Mouse (Mus musculus) MN1 (cell line): ENCODE measurements around the gene Tmem52b.

Source experiments
- DNase-seq: peaks from one replicate; pipeline ENCODE4 v3.0.0-alpha.2; 2016; ENCODE audit warnings: low spot score

The Tmem52b gene

DNA sequence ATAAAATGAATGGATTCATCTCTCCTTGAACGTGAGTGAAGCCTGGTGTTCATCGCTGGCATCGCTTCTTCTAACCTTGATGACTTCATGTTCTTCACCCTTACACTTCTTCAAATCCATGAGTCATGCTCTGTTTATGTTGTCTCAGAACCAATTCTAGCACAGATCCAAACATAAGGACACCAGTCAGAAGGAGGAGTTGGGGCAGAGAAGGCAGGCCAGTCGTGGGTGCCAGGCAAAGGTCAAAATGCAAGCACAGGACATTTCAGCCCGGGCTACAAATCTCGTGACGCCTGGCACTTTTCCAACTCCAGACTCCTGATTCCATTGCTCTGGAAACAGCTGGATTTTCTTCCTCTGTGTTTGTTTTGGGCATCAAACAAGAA lies 20.2 kb downstream of the Tmem52b start:
- DNase-seq: peak; percentile 88

DNA sequence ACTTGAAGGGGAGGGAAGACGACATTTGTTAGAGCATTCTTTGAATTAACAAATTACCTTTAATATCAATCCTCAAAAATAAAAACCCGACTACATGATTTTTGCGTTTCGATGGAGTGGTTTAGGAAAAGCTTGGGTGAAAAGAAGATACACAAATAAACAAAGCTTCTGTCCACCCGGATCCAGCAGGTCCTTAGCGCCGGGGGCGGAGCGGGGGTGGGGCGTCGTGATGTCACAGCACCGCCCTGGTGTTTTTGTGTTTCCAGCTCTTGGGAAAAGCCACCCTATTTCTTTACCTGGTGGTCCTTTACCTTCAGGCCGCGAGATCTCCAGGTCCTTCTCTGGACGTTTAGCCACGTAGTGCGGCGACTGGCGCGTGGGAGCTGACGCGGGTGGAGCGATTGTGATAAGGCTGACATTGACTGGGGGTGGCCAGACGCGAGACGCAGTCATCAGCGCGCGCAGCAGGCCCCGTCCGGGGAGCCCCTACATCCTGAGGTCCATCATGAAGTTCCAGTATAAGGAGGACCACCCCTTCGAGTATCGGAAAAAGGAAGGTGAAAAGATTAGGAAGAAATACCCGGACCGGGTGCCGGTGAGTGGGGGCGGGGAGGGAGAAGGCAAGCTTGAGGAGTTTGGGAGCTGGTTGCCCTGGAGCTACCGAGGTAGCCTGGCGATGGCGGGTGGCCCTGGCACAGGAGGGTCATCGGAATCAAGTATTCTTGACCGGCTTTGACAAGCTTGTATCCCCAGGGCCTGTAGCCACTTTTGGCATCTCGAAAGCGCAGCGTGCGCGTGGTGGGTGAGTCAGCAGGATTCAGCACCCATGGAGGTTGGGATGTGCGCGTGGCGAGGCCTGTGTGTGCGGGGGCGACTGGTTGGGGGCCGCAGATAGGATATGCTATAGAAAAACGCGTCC lies 20.8 kb downstream of the Tmem52b start, which contains the start of gene Gabarapl1:
Gene Gabarapl1, plus strand, starts transcription at position 219 of the 919 bp plus-strand sequence.
- peak; percentile 85 for DNase-seq

DNA sequence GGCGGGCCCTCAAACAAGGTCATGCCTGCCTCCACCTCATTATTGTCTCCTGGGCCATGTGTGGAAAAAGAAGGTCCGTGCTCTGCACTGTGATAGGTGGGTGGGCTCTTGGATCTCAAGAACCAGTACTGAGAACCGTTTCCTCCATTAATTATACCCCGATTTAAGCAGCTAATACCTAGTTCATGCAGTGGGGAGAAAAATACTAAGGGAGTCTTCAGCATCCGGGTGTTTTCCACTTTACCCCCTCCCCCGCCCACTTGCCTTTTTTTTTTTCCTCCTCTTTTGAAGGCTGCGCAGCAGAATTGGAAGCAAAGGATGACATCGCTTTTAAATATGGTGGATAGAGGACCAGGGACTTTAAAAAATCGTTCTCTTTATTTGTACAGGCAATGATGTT lies 21.7 kb downstream of the Tmem52b start:
- peak; percentile 59 for DNase-seq

DNA sequence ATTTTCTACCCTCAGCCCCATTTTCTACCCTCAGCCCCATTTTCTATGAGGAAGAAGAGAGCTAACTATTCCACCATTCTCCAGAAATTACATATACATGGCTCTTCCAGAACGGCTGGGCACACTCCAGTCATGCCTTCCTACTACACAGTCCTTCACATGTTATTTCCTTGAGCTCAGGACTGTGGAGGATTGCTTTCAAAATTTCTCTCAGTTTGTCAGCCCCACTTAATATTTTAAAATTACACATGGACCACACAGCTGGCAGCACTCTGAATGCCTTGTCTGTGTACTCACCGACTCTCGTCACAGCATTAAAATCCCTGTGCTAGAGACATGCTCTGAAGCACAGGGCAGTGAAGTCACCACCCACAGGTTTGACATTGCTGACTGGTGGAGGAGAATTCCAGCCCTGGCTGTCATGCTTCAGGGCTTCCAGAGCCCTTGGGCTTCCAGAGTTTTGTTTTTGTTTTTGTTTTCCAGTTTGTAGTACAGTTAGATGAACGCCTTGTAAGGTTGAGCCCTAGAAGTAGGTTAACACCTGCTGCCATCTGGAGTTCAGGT lies 22.4 kb downstream of the Tmem52b start:
- no peak for DNase-seq

DNA sequence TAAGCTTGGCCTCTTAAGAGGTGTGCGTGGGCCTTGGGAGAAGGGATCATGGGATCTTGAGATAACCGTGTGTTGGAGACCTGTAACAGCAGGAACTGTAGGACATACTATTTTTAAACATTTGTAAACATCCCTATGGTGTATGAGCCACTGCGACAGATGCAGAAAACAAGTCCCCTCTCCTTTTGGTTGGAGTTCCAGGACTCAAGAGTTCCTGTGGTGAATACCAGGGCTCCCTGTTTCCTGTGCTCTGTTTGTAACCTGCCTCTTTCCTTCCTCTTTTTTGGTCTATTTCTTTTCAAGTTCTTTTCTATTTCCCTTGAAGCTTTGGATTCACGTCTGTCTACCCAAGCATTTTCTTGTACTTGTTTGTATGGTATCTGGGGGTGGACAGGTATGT lies 23.4 kb downstream of the Tmem52b start:
- no peak for DNase-seq

DNA sequence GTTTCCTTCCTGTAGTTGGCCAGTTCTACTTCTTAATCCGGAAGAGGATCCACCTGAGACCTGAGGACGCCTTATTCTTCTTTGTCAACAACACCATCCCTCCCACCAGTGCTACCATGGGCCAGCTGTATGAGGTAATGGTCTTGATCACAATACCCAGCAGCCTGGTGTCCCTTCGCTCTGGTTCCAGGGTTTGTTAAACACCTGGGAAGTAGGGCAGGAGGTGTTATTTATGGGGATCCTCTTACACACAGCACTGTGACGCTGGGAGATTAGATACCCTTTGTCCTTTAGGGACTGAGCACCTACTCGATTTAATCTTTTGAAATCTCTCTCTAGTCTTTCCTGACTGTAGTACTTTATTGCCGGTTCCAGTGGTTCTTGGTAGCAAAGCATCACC lies 26.2 kb downstream of the Tmem52b start:
- DNase-seq: no peak

DNA sequence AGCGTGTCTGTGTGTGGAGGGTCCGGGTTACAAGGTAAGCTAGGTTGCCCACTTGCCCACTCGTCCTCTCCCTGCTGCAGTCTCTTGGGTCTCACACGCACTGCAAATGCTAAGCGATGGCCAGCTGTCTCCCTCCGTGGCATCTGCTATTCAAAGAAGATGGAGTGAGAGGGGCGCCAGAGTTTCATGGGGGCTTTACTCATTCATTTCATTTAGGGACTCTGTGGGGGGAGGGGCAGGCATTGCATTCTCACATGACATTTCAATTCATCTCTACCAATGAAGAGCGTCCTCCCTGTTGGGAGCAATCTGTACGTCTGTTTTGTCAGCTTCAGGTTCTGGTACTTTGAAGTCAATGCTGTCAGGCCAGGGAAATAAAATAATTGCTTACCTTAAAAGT lies 29.6 kb downstream of the Tmem52b start:
- DNase-seq: no peak

DNA sequence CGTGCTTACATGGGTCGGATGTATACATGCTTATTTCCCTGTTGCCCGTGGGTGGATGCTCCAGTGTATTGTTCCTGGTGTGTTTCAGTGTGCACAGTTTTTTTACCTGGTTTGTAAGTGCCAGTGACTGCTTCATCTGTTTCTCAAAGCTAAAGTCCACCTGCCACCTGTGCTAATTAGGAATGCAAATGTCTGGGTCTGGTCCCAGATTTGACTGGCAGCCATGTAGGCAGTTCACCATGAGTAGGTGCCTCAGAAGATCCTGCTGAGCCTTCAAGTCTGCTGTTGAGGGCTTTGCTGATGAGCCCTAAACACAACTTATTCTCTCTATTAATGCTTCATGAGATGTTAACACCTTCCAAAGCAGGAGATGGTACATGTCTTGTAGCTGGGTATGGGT lies 30.2 kb downstream of the Tmem52b start:
- no peak for DNase-seq

DNA sequence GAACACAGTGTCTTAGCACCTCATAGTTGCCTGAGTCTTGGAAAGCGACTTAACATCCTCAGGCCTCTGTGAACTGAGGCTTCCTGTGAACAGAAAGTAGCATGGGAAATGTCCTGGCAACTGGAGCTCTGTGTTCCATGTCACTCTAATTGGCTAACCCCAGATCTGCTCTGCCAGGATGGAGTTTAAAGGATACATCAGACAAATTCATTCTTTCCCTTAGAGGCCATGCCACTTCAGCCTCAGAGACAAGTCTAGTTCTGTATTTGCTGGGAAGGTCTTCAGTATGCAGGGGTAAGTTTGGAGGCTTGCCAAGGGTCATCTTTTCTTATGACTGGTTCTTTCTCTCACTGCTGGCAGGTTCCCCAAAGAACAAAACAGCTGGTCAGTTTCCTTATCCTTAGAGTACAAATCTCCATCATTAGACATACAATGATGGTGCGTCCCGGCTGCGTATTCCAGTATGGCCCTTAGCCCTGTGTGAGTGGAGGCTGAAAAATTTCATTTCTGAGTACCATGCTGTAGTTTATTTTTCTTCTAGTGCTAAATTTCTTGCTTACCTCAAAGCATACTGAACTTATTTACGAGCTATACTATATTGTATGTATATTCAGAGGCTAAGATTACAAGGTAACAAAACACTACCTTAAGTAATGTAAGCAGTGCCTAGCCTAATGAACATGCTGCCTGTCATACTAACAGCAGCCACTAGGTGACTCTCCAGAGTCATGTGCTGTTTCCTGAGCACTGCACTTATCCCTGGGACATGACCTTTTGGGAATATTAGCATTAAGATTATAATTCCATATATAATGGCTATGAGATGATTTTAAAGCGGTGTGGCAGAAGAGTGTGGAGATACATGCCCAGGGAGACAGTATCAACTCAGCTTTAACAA lies 31.6 kb downstream of the Tmem52b start:
- peak; percentile 70 for DNase-seq

DNA sequence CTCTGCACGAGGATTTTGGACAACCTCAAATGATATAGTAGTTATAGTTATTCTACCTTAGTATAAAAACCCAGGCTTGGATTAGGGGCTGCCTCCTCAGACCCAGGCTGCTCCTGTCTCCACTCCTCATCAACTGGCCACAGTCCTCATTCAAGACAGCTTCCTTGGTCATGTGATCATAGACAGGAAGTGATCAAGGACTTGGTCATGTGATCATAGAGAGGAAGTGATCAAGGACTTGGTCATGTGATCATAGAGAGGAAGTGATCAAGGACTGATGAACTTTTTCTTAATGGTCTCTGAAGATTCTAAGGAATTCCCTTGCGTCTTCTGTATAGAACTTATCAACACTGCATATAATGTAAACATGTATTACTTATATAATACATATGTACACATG lies 34.9 kb downstream of the Tmem52b start:
- no peak for DNase-seq

DNA sequence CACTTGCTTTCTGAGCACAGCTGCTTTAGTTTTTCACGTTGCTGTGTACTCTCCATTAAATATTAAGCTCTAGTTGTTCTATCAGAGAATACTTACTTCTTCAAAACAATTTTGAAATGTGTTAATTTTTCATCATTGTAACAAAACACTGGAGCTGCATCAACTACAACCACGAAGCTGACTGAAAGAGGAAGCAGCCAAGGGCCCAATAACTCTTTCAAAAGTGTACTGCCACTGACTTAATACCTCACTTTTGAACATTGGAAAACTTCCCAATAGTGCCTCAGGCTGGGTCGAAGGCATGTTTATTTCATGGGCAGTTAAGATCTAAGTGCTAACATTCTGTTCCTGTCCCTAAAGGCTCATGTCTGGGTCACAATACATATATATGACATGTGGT lies 35.7 kb downstream of the Tmem52b start:
- no peak for DNase-seq

DNA sequence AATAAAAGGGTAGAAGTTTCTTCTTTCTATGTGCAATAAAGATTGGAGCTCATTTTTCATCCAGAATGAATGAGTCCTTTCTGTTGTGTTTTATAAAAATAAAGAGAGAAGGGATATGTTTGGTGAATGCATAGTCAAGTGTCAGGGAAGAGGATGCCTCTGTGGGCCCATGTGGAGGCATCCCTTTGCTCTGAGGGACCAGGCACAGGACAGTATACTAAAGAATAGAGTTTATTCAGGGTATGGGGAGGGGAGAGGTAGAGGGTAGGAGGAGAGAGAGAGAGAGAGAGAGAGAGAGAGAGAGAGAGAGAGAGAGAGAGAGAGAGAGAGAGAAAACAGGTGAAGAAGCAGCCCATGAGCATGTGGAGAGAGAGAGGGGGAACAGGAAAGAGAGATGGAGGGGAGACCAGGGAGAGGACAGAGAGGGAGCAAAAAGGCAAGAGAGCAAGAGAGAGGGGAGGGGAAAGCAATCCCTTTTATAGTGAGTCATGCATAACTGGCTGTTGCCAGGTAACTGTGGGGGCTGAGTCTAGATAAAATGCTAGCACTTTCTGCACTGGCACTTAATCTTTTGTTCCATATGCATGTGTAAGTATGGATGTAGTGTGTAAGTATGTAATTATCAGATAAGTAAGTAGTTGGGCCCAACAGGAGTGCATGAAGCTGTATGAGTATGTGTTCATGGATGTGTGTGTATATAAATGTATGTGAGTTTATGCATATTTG lies 45.1 kb downstream of the Tmem52b start:
- no peak for DNase-seq

DNA sequence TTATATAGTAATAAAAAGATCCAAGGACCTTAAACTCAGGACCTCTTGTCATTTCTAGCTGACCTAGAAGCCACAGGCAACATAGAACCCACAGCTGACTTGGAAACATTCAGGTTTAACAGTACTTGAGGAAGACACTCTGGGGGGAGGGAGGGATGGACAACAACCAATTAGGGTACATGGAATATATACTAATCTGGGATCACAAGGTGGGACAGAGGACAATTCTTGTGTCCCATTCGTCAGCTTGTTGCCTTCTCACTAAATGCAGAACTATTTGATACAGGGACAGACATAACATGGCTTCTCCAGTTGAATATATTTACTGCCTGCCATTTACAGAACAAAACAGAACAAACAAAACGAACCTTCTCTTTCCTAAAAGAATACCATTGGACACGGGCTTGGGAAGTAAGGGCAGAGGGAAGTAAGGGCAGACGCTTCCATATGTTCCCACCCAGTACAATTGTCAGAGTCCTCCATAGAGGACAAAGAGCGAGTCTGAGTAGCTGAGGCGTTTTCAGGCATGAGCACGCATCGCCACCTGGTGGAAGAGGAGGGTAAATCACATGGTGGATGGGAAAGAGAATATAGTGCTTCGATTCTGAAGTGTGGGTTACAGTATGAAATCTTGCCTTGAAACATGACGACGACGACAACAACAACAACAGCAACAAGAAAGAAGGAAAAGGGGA lies 46.7 kb downstream of the Tmem52b start:
- peak; percentile 66 for DNase-seq

DNA sequence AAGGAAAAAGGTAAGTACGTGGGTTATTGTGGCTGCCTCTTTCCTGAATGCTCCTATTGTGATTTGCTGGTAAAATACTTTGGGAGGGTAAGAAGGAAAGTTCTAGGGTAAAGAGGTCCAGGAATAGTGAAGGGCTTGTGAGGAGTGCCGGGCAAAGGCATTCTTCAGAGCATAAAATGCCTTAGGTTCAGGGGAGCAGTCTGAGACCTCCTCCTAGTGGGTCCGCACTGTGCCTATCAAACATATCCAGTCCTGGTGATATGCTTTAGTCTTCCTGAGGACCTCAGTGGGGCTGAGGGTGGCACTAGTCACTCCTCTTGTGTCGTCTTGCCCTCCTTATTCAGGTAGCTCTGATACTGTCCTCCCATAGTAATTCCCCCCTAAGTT lies 47.3 kb downstream of the Tmem52b start:
- DNase-seq: no peak

DNA sequence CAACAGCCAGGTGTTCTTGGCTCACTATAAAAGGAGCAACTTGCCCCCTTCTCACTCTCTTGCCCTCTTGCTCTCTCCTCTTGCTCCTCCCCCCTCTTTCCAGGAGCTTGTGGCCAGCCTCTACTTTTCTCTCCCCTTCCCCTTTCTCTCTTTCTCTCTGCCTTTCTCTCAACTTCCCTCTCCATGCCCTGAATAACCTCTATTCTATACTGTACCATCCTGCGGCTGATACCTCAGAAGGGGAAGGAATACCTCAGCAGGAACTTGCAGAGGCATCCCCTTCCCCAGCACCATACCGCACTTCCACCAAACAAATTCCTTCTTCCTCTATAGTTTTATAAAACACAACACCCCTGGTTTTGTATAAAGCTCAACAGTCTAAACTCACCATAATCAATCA lies 52.9 kb downstream of the Tmem52b start:
- no peak for DNase-seq
